14 mouse cellular contexts compared by ENCODE assay signal in the genomic region with DNA sequence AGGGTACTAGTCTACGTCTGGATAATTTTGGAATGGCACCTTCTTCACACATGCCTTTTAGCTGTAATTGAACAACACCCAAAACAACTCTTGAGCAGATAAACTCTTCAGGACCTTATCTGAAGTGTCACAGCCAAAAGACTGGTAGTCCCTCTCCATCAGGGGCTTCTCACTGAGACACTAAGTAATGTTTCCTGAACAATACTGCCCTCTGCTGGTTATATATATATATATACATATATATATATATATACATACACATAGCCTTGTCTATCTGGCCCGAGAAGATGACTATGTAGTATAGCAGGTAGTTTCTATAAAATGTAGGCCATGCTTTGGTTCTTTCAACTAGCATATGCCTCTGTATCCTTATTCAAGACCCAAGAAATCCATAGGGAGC. TPM values are rescaled to one million over a fixed set of nuclear protein-coding genes. Genes with fewer than 3 reads are reported as not detected.
DNase-seq lines count a peak whose midpoint lies in the region; ATAC-seq and TF ChIP-seq lines count a peak whose summit lies in the region.
"Had no signal": no experiment of that assay in that cellular context is flagged by ENCODE, and none has a peak within 500 bp of the region (broad histone marks: within the 10 kb centered on the region; RNA-seq: fewer than 3 reads in every experiment).

No protein-coding gene starts in this region.

- H3K27ac ChIP-seq in cerebellum, adult 2 months (ENCODE audit: insufficient read depth, low read length), result no peak overlapping the region
- H3K27ac ChIP-seq in layer of hippocampus, adult 2 months, result no peak overlapping the region
- H3K27ac ChIP-seq in hindbrain, postnatal 0 days, result no peak overlapping the region
- no peak overlapping the region for H3K27ac ChIP-seq in kidney, embryonic 15.5 days
- H3K27ac ChIP-seq: heart, embryonic 13.5 days; lung, embryonic 15.5 days had no signal

- no peaks in the 10 kb centered on the region for H3K27me3 ChIP-seq in cerebellum, adult 2 months (ENCODE audit: control insufficient read depth, insufficient read depth, low read length)
- no peaks in the 10 kb centered on the region for H3K27me3 ChIP-seq in hindbrain, postnatal 0 days (ENCODE audit: insufficient read depth, low read length)
- H3K27me3 ChIP-seq in kidney, embryonic 15.5 days, result peaks cover 5% of the 10 kb centered on the region
- H3K27me3 ChIP-seq: lung, embryonic 15.5 days had no signal

- no peak for TF ChIP-seq POLR2A in cerebellum, adult 2 months (IDR thresholded peaks at IDR 0.05; ENCODE audit: borderline replicate concordance, insufficient read depth, low read length)

- no peaks in the 10 kb centered on the region for H3K4me1 ChIP-seq in cerebellum, adult 2 months (ENCODE audit: control insufficient read depth, insufficient read depth, low read length)
- H3K4me1 ChIP-seq in hindbrain, postnatal 0 days (ENCODE audit: insufficient read depth, low read length), result no peaks in the 10 kb centered on the region
- no peaks in the 10 kb centered on the region for H3K4me1 ChIP-seq in kidney, embryonic 15.5 days
- H3K4me1 ChIP-seq: heart, embryonic 13.5 days; lung, embryonic 15.5 days had no signal

- WGBS in cerebellum, adult 2 months, result 39% methylated on average over 2 of the region's 2 CpGs
- whole genome bisulfite sequencing in hindbrain, postnatal 0 days, result 48% methylated on average over 2 of the region's 2 CpGs
- 45% methylated on average over 2 of the region's 2 CpGs for WGBS in kidney, embryonic 15.5 days

- H3K36me3 ChIP-seq in hindbrain, postnatal 0 days (ENCODE audit: insufficient read depth, low read length), result no peaks in the 10 kb centered on the region
- no peaks in the 10 kb centered on the region for H3K36me3 ChIP-seq in kidney, embryonic 15.5 days
- H3K36me3 ChIP-seq: heart, embryonic 13.5 days; lung, embryonic 15.5 days had no signal

- TF ChIP-seq CTCF in cerebellum, adult 2 months (IDR thresholded peaks at IDR 0.05; ENCODE audit: borderline replicate concordance, insufficient read depth, low read depth, low read length), result no peak
- peak; percentile 74 for TF ChIP-seq CTCF in layer of hippocampus, adult 2 months (conservative IDR thresholded peaks at IDR 0.05)
- peak; percentile 46 for TF ChIP-seq CTCF in hindbrain, postnatal 0 days (IDR thresholded peaks at IDR 0.05; ENCODE audit: low read depth)

- no peak overlapping the region for H3K4me3 ChIP-seq in cerebellum, adult 2 months (replicated peaks; ENCODE audit: insufficient read depth, low read depth, low read length)
- no peak overlapping the region for H3K4me3 ChIP-seq in layer of hippocampus, adult 2 months
- H3K4me3 ChIP-seq in hindbrain, postnatal 0 days (ENCODE audit: low read length), result no peak overlapping the region
- H3K4me3 ChIP-seq in kidney, embryonic 15.5 days (replicated peaks), result no peak overlapping the region
- H3K4me3 ChIP-seq: heart, embryonic 13.5 days; lung, embryonic 15.5 days had no signal

- no peak overlapping the region for H3K4me2 ChIP-seq in hindbrain, postnatal 0 days (ENCODE audit: low read depth, low read length)
- H3K4me2 ChIP-seq in kidney, embryonic 15.5 days, result no peak overlapping the region
- H3K4me2 ChIP-seq: heart, embryonic 13.5 days; lung, embryonic 15.5 days had no signal

- peak; percentile 78; the same call in 1 of the 2 replicates for ATAC-seq in hindbrain, postnatal 0 days
- ATAC-seq in kidney, embryonic 15.5 days (replicated peaks; ENCODE audit: low FRiP score), result no peak

- DNase-seq in cerebellum, adult 9-10 months, result peak; percentile 24
- DNase-seq in cerebellum, adult 2 months, result no peak
- no peak for DNase-seq in layer of hippocampus, adult 2 months (ENCODE audit: low spot score in 2 of 2)
- no peak for DNase-seq in layer of hippocampus, adult 9-10 months (ENCODE audit: low spot score)
- peak; percentile 22 for DNase-seq in NIH3T3 (ENCODE audit: low read depth)
- DNase-seq in hindbrain, postnatal 0 days (ENCODE audit: low spot score), result peak; percentile 81
- no peak for DNase-seq in kidney, adult 11 months
- DNase-seq: cerebellum, adult 11-12 months; kidney, adult 8-10 months; right cerebral cortex, adult 18-20 months had no signal

- H3K9me3 ChIP-seq in hindbrain, postnatal 0 days (ENCODE audit: low read length), result no peaks in the 10 kb centered on the region
- no peaks in the 10 kb centered on the region for H3K9me3 ChIP-seq in kidney, embryonic 15.5 days (replicated peaks)
- H3K9me3 ChIP-seq: heart, embryonic 13.5 days; lung, embryonic 15.5 days had no signal

- no peak overlapping the region for H3K9ac ChIP-seq in hindbrain, postnatal 0 days (replicated peaks; ENCODE audit: low read length)
- H3K9ac ChIP-seq in kidney, embryonic 15.5 days, result no peak overlapping the region
- H3K9ac ChIP-seq: heart, embryonic 13.5 days; lung, embryonic 15.5 days had no signal

RNA-seq across cellular contexts. Expression of a gene that starts 17.5 kb away (rescaled TPM):
- 0.14 and 0.29 TPM in 2 replicates for polyA plus RNA-seq in cerebellum, adult 2 months (2012; rRNA removed)
- total RNA-seq in layer of hippocampus, adult 2 months (2021), result not detected
- not detected in 2 replicates for total RNA-seq in hindbrain, postnatal 0 days (2014; rRNA removed)
- 0.21 TPM in 2 replicates for polyA plus RNA-seq in hindbrain, postnatal 0 days (2015; fragmentation: Nextera tagmentation; extraction: Ambion mirVana)
- polyA plus RNA-seq in kidney, embryonic 15.5 days (2015; fragmentation: Nextera tagmentation; extraction: Ambion mirVana), result not detected in 2 replicates
- total RNA-seq: left cerebral cortex, adult 8-10 months had no signal
- polyA plus RNA-seq: heart, embryonic 13.5 days; lung, embryonic 15.5 days had no signal

RNA-seq across cellular contexts. Expression of a gene that starts 29.8 kb away (rescaled TPM):
- polyA plus RNA-seq in cerebellum, adult 2 months (2012; rRNA removed), result 29.2 and 32.4 TPM in 2 replicates
- 10 to 100 TPM; 62.7 to 64.0 TPM for total RNA-seq in layer of hippocampus, adult 2 months (2021)
- 51.2 and 52.9 TPM in 2 replicates for total RNA-seq in hindbrain, postnatal 0 days (2014; rRNA removed)
- 10.9 and 13.4 TPM in 2 replicates for polyA plus RNA-seq in hindbrain, postnatal 0 days (2015; fragmentation: Nextera tagmentation; extraction: Ambion mirVana)
- polyA plus RNA-seq in kidney, embryonic 15.5 days (2015; fragmentation: Nextera tagmentation; extraction: Ambion mirVana), result 14.5 and 18.6 TPM in 2 replicates

Comparison
In these comparisons a context has a peak if more than half of its experiments do, and no peak if none do; other contexts are left out.
1. DNase-seq: peak in cerebellum, adult 9-10 months (single experiment), NIH3T3 (single experiment) and hindbrain, postnatal 0 days (single experiment); none in cerebellum, adult 2 months (0 of 2), layer of hippocampus, adult 2 months (0 of 2), layer of hippocampus, adult 9-10 months (single experiment) and kidney, adult 11 months (single experiment).